Mouse (Mus musculus): ENCODE measurements at regions not wholly inside any gene's neighbourhood (a gene's known extent, or its start where the extent isn't known, plus 50 kb on each side); places are given as distances from the start of the nearest gene placed in this dataset.
A peak's percentile ranks its signal among the peaks of the same experiment; 100 is the strongest.

- H3K27ac ChIP-seq (ENCODE audit: insufficient read depth, low read depth, low read length, poor library complexity, severe bottlenecking), result no peak overlapping the region
- H3K9me3 ChIP-seq (ENCODE audit: control insufficient read depth, insufficient read depth, low read depth, low read length), result no peaks in the 10 kb centered on the region
- H3K4me1 ChIP-seq (ENCODE audit: control insufficient read depth in 2 of 2, insufficient read depth in 2 of 2, low read length in 2 of 2, poor library complexity in 1 of 2), result peaks cover 2 to 17% of the 10 kb centered on the region in 2 experiments; a peak in 3 of 4 replicates
- H3K4me3 ChIP-seq (ENCODE audit: insufficient read depth in 1 of 2, low read depth in 1 of 2, low read length in 2 of 2, poor library complexity in 1 of 2, severe bottlenecking in 1 of 2), result peak overlapping the region; percentile 3 to 6; a peak in 1 of 4 replicates
- no peaks in the 10 kb centered on the region for H3K36me3 ChIP-seq (ENCODE audit: control insufficient read depth, insufficient read depth, low read length, poor library complexity, severe bottlenecking)
- peak; percentile 76 for DNase-seq (ENCODE audit: low read depth, low spot score)
- no peak overlapping the region for H3K9ac ChIP-seq (ENCODE audit: insufficient read depth, low read depth, low read length, poor library complexity, severe bottlenecking)
- in situ Hi-C loops (cut with MboI; ENCODE audit: low sequenced_read_pairs in 2 of 2, unreplicated experiment in 2 of 2), result no loop called here
- TF ChIP-seq ZC3H11A (IDR thresholded peaks at IDR 0.05; ENCODE audit: borderline replicate concordance, low read depth, low read length) (no peak), ZNF384 (IDR thresholded peaks at IDR 0.05; ENCODE audit: low read depth, low read length) (no peak), HCFC1 (IDR thresholded peaks at IDR 0.05; ENCODE audit: borderline replicate concordance, insufficient read depth, low read length) (no peak), CHD2 (IDR thresholded peaks at IDR 0.05; ENCODE audit: low read depth, low read length) (0 out of 2 replicates have a peak, but pooled peaks have one; percentile 35), MAFK (IDR thresholded peaks at IDR 0.05; ENCODE audit: insufficient read depth, low read depth, low read length) (no peak)
Measured at GRCm38 (mm10) chr11:114588554-114588953, 79.8 kb upstream of the Rpl38 start.

GRCm38 (mm10) chr11:114587986-114588385 lies 80.3 kb upstream of the Rpl38 start:
- H3K9me3 ChIP-seq (ENCODE audit: control insufficient read depth, insufficient read depth, low read depth, low read length), result no peaks in the 10 kb centered on the region
- no peak overlapping the region for H3K4me3 ChIP-seq (ENCODE audit: insufficient read depth in 1 of 2, low read depth in 1 of 2, low read length in 2 of 2, poor library complexity in 1 of 2, severe bottlenecking in 1 of 2)
- no peak overlapping the region for H3K9ac ChIP-seq (ENCODE audit: insufficient read depth, low read depth, low read length, poor library complexity, severe bottlenecking)
- in situ Hi-C loops (cut with MboI; ENCODE audit: low sequenced_read_pairs in 2 of 2, unreplicated experiment in 2 of 2), result no loop called here
- no peak for DNase-seq (ENCODE audit: low read depth, low spot score)
- H3K36me3 ChIP-seq (ENCODE audit: control insufficient read depth, insufficient read depth, low read length, poor library complexity, severe bottlenecking), result no peaks in the 10 kb centered on the region
- peaks cover 2 to 18% of the 10 kb centered on the region in 2 experiments; a peak in 3 of 4 replicates for H3K4me1 ChIP-seq (ENCODE audit: control insufficient read depth in 2 of 2, insufficient read depth in 2 of 2, low read length in 2 of 2, poor library complexity in 1 of 2)
- H3K27ac ChIP-seq (ENCODE audit: insufficient read depth, low read depth, low read length, poor library complexity, severe bottlenecking), result no peak overlapping the region
- TF ChIP-seq MAFK (IDR thresholded peaks at IDR 0.05; ENCODE audit: insufficient read depth, low read depth, low read length) (no peak), CHD2 (IDR thresholded peaks at IDR 0.05; ENCODE audit: low read depth, low read length) (no peak), ZC3H11A (IDR thresholded peaks at IDR 0.05; ENCODE audit: borderline replicate concordance, low read depth, low read length) (no peak), ZNF384 (IDR thresholded peaks at IDR 0.05; ENCODE audit: low read depth, low read length) (no peak), HCFC1 (IDR thresholded peaks at IDR 0.05; ENCODE audit: borderline replicate concordance, insufficient read depth, low read length) (no peak)

GRCm38 (mm10) chr11:114586400-114586799 lies 81.9 kb upstream of the Rpl38 start:
- in situ Hi-C loops (cut with MboI; ENCODE audit: low sequenced_read_pairs in 2 of 2, unreplicated experiment in 2 of 2), result no loop called here
- TF ChIP-seq HCFC1 (IDR thresholded peaks at IDR 0.05; ENCODE audit: borderline replicate concordance, insufficient read depth, low read length), result 0 out of 2 replicates have a peak, but pooled peaks have one; percentile 50
- no peak for TF ChIP-seq MAFK (IDR thresholded peaks at IDR 0.05; ENCODE audit: insufficient read depth, low read depth, low read length)

GRCm38 (mm10) chr11:114584804-114585203 lies 83.5 kb upstream of the Rpl38 start:
- no peaks in the 10 kb centered on the region for H3K36me3 ChIP-seq (ENCODE audit: control insufficient read depth, insufficient read depth, low read length, poor library complexity, severe bottlenecking)
- no peak overlapping the region for H3K27ac ChIP-seq (ENCODE audit: insufficient read depth, low read depth, low read length, poor library complexity, severe bottlenecking)
- no peak for DNase-seq (ENCODE audit: low read depth, low spot score)
- H3K4me1 ChIP-seq (ENCODE audit: control insufficient read depth in 2 of 2, insufficient read depth in 2 of 2, low read length in 2 of 2, poor library complexity in 1 of 2), result peaks cover 4 to 23% of the 10 kb centered on the region in 2 experiments
- no peak overlapping the region for H3K4me3 ChIP-seq (ENCODE audit: insufficient read depth in 1 of 2, low read depth in 1 of 2, low read length in 2 of 2, poor library complexity in 1 of 2, severe bottlenecking in 1 of 2)
- H3K9ac ChIP-seq (ENCODE audit: insufficient read depth, low read depth, low read length, poor library complexity, severe bottlenecking), result no peak overlapping the region
- in situ Hi-C loops (cut with MboI; ENCODE audit: low sequenced_read_pairs in 2 of 2, unreplicated experiment in 2 of 2), result no loop called here
- H3K9me3 ChIP-seq (ENCODE audit: control insufficient read depth, insufficient read depth, low read depth, low read length), result no peaks in the 10 kb centered on the region
- TF ChIP-seq ZC3H11A (IDR thresholded peaks at IDR 0.05; ENCODE audit: borderline replicate concordance, low read depth, low read length) (no peak), ZNF384 (IDR thresholded peaks at IDR 0.05; ENCODE audit: low read depth, low read length) (no peak), MAFK (IDR thresholded peaks at IDR 0.05; ENCODE audit: insufficient read depth, low read depth, low read length) (no peak), CHD2 (IDR thresholded peaks at IDR 0.05; ENCODE audit: low read depth, low read length) (no peak), HCFC1 (IDR thresholded peaks at IDR 0.05; ENCODE audit: borderline replicate concordance, insufficient read depth, low read length) (no peak)

More at GRCm38 (mm10) chr11:114586400-114586799, 81.9 kb upstream of the Rpl38 start:
- no peaks in the 10 kb centered on the region for H3K36me3 ChIP-seq (ENCODE audit: control insufficient read depth, insufficient read depth, low read length, poor library complexity, severe bottlenecking)
- H3K4me1 ChIP-seq (ENCODE audit: control insufficient read depth in 2 of 2, insufficient read depth in 2 of 2, low read length in 2 of 2, poor library complexity in 1 of 2), result peaks cover 2 to 16% of the 10 kb centered on the region in 2 experiments; a peak in 3 of 4 replicates
- H3K27ac ChIP-seq (ENCODE audit: insufficient read depth, low read depth, low read length, poor library complexity, severe bottlenecking), result no peak overlapping the region
- no peak for DNase-seq (ENCODE audit: low read depth, low spot score)
- peak overlapping the region; percentile 23 to 61; a peak in 2 of 4 replicates for H3K4me3 ChIP-seq (ENCODE audit: insufficient read depth in 1 of 2, low read depth in 1 of 2, low read length in 2 of 2, poor library complexity in 1 of 2, severe bottlenecking in 1 of 2)
- H3K9me3 ChIP-seq (ENCODE audit: control insufficient read depth, insufficient read depth, low read depth, low read length), result no peaks in the 10 kb centered on the region
- no peak overlapping the region; the same call in 1 of the 2 replicates for H3K9ac ChIP-seq (ENCODE audit: insufficient read depth, low read depth, low read length, poor library complexity, severe bottlenecking)

GRCm38 (mm10) chr11:114584146-114584545 lies 84.2 kb upstream of the Rpl38 start:
- H3K27ac ChIP-seq (ENCODE audit: insufficient read depth, low read depth, low read length, poor library complexity, severe bottlenecking), result no peak overlapping the region
- in situ Hi-C loops (cut with MboI; ENCODE audit: low sequenced_read_pairs in 2 of 2, unreplicated experiment in 2 of 2), result no loop called here
- H3K4me1 ChIP-seq (ENCODE audit: control insufficient read depth in 2 of 2, insufficient read depth in 2 of 2, low read length in 2 of 2, poor library complexity in 1 of 2), result peaks cover 5 to 24% of the 10 kb centered on the region in 2 experiments; a peak in 3 of 4 replicates
- DNase-seq (ENCODE audit: low read depth, low spot score), result no peak
- no peak overlapping the region for H3K4me3 ChIP-seq (ENCODE audit: insufficient read depth in 1 of 2, low read depth in 1 of 2, low read length in 2 of 2, poor library complexity in 1 of 2, severe bottlenecking in 1 of 2)
- no peaks in the 10 kb centered on the region for H3K36me3 ChIP-seq (ENCODE audit: control insufficient read depth, insufficient read depth, low read length, poor library complexity, severe bottlenecking)
- H3K9ac ChIP-seq (ENCODE audit: insufficient read depth, low read depth, low read length, poor library complexity, severe bottlenecking), result no peak overlapping the region; the same call in 1 of the 2 replicates
- H3K9me3 ChIP-seq (ENCODE audit: control insufficient read depth, insufficient read depth, low read depth, low read length), result no peaks in the 10 kb centered on the region
- no peak for TF ChIP-seq ZC3H11A (IDR thresholded peaks at IDR 0.05; ENCODE audit: borderline replicate concordance, low read depth, low read length)
- no peak for TF ChIP-seq MAFK (IDR thresholded peaks at IDR 0.05; ENCODE audit: insufficient read depth, low read depth, low read length)

Data from ES-E14 (cell line).